Mouse (Mus musculus): ENCODE data around the gene Cyb5r3.

Gene Cyb5r3

DNA sequence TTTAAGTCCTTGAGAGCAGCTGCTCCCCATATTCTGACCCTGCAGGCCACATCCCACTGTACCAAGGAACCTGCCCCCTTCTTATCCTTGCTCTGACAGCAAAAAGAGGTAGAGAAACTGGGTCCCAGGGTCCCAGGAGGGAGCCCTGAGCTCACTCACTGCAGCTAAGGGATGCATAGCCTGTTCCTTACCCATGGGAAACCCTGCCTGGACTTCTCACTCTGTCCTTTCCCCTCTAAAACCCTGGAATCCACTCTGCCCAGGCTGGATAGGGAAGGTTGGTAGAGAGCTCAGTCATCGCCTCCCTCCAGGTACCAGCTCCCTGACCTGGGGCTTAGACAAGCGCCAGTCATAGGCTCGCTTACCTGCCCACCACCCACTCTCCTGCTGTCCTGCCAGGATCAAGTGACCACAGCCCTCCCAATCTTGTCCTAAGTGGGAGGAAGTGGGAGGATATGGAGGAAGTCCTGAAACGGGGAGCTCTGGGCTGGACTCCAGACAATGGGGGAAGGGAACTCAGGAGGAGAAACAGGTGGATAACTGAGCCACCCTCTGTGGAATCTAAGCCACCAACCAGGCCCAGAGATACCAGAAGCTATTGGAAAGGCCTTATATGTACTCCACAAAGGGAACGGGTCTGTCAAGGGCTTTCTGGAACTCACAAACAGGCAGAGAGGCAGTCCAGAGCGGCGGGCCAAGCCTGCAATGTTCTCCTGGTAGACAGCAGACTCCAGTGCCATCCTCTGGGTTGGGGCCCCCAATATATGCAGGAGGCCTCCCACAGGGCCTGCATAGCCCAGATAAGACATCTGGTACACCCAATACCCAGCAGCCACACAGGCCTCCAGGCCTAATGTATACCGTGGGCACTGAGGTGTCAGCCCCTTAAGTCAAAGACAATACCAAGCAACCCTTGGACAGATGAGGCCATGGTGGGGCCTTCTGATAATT is 2.3 kb downstream of the Cyb5r3 start:
- no peak for DNase-seq (ENCODE audit: low spot score in 2 of 2)

DNA sequence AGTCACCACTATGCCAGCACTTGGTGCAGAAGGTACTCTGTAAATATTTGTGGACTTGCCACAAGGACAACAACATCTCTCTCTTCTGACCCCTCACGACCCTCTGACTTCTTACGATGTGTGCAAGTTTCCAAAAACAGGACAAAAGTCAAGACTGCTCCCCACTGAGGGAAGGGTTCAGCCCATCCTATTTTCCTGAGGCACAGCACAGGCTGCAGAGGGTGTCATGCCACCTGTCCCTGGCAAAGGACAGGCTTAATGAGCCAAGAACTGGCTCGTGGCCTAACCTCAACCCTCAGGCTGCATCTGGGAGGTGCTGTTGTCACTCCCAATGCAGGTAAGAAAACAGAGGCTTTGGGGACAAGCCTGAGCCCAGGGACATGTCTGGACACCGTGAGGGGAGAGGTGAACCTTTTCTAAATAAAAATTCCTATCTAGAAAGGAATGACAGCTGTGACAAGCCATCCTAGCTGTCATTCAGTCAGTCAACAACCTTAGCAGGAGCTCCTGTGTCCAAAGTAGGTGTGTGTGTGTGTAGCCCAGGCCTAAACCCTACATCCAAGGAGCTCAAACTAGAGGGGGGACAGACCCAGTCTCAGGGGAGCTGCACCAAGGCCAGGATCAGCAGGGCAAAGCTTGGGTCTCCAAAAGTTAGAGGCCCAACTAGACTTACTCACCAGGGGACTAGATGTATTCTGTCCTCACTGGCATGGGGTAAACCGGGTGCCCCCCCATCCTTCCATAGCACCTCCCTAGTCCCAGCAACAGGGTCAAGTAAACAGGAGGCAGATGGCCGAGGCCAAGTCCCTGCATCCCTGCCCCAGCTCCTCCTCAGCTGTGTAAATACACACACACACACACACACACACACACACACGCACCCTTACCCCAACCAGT is 3.3 kb downstream of the Cyb5r3 start:
- no peak for DNase-seq (ENCODE audit: low spot score in 2 of 2)

DNA sequence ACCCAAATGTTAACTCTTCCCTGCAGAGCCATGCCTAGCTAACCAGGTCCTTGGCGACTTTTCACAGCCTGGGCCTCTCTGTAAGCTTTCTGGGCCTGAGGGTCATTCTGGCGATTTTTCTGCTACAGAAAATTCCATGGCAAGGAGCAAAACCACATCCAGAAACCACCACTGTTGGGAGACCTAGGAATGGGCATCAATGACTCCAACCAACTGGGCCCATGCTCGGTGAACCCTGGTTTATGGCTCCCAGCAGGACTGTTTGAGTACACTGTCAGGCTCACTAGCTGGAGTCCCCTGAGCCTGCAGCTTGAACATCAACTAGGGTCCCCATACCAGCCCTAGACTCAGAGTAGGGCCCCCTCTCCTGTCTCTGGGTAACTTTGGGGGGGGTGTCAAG is 4.1 kb downstream of the Cyb5r3 start:
- DNase-seq (ENCODE audit: low spot score in 2 of 2): no peak

DNA sequence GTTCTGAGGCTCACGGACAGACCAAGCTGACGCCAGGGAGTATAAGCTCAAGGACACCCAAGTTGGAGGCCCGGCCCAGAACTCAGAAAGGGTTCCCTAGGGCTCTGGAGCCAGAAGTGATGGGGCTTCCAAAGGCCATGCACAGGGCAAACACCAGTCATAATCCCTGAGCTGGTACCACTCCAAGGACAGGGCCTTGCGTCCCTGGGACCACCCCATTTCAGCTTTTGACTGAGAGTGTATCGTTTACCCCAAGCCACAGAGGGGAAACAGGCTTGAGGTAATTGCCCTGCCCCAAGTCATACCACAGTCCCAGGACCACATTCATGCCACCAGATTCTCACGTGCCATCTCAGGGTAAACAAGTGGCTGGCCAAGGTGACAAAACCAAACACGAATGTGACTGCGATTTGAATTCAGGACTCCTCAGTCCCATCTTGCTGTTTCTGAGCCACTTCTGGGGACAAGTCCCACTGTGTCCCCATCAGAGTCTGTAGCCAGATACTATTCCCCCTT is 4.8 kb downstream of the Cyb5r3 start:
- DNase-seq (ENCODE audit: low spot score in 2 of 2): no peak

DNA sequence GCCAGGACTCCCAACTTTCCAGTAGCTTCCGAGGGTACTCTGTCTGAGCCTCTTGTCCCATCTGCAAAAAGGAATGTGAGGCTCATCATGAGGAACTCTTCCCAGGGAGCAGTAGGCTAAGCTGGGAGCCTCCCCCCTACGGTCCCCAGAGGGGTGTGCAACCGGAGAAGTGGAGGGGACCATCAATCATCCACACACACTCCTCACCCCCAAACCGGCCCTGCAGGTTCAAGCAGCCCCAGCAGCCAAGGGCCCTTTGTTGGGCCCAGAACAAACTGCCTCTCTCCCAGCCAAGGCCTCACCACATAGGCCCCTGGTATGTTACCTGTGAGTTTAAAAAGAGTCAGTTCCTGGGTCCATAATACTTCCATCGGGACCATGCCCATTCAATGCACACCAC is 5.3 kb downstream of the Cyb5r3 start:
- DNase-seq (ENCODE audit: low spot score in 2 of 2): peak in 1 of 2 experiments; percentile 71

DNA sequence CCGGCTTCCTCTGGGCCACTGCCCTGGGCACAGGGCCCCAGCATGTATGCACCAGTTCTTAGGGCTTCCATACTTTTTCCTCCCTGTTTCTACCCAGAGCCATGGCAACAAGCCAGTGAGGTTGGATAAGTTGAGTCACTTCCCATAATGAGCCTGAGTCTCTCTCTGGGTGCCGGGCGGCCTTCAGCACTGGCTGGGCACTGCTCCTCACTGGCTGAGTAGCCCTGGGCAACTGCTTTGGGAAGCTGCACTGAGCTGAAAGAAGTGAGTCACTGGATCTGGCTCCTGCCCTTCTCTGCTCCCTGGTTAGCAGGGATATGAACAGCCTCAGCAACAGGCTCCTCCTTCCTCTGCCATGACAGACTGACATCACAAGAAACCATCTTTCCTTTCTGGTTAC is 5.8 kb downstream of the Cyb5r3 start:
- DNase-seq (ENCODE audit: low spot score in 2 of 2): no peak

DNA sequence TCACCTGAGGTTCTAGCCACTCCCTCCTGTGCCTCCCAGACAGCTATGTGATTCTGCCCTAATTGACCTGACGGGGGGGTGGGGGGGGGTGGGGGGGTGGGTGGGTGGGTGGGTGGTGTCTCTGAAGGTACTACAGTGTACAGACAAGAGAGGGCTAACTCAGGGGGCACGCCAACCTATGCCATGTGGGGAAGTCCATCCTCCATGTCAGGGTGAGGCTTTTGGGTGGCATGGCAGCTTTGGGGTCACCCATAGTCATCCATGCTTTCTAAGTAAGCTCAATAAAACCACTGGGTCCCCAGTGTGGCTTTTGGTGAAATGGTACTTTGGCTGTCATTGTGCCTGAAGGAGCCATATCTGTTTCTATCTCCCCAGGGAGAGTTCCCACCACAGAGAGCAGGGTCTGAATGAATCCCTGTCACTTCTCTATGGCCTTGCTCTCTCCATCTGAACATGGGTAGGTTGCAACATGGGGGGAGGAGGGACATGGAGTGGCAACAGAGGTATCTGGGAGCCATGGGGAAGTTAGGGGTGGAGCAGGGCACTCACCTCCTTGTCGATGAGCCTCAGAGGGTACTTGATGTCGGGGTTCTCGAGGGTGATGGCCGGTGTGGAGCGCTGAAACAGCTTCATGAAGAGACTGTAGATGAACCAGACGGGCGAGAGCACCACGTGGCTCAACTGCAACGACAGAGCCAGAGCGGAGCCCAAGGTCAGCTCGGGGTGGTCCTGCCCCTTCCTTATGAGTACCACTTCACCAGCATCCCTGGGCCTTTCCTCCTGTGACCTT is 6.7 kb downstream of the Cyb5r3 start:
- no peak for DNase-seq (ENCODE audit: low spot score in 2 of 2)

DNA sequence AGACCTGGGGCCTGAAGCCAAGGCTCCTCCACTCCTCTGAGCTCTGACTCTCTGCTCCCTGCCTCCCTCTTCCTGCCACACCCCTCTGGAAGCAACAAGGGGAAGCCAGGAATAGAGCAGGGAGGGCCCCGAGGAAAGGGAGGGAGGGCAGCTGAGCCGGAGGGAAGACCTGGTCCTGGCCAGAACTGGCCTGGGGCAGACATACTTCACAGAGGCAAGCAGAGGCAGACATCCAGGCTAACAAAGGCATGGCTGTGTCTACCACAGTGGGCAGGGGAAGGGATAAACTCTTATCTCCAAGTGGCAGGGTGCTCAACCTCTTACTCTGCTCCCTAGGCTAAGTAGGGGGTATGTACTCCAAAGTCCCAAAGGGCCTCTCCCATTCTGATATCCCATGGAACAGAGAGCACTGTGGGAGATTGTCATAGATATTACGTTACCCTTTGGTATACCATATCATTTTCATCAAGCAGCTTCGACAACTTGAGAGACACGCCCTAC is 7.4 kb downstream of the Cyb5r3 start:
- peak in 1 of 2 experiments; percentile 64 for DNase-seq (ENCODE audit: low spot score in 2 of 2)

DNA sequence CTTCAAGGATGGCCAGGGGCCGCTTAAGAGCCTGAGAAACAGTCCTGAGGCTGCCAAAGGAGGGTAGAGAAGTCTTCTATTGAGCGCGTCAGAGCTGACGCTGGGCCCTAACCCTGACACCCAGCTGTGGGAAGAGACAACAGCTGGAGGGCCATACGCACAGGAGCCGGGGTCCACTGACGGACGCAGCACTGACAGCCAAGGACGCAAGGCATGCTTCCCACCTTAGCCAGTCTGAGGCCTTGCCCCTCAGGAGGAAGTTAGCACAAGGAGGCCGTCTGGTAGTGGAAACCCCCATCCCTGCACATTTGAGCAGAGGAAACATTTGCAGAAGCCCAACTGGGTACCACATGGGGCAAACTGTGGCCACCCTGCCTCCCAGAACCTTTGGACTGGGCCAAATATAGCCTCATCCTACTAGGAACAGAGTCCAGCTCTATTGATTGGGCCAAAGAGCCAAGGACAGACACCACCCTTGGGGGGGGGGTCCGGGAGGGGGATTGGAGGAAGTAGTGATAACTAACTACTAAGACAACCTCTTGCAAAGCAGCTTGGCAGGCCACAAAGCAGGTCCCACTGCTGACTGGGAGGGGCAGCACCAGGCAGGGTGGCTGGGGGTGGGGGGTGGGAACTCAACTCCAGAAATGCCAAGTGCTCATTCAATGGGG is 9.4 kb downstream of the Cyb5r3 start:
- no peak for DNase-seq (ENCODE audit: low spot score in 2 of 2)

DNA sequence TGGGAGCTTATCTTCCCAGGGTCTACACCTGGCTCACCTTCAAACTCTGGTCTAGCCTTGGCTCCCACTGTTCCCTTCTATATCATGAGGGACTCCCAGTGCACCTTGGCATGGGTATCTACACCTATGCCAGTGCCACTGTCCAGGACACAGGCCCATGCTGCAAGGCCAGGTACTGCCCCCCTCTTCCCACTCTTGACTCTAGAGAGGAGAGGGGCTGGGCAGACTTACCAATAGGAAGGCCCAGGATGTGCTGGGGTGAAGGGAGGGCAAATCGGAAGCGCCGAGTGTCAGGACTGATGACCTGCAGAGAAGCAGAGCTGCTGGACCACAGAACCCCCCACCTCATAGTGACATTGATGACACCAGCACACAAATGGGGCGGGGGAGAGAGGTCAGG is 10.4 kb downstream of the Cyb5r3 start:
- DNase-seq (ENCODE audit: low spot score in 2 of 2): no peak

DNA sequence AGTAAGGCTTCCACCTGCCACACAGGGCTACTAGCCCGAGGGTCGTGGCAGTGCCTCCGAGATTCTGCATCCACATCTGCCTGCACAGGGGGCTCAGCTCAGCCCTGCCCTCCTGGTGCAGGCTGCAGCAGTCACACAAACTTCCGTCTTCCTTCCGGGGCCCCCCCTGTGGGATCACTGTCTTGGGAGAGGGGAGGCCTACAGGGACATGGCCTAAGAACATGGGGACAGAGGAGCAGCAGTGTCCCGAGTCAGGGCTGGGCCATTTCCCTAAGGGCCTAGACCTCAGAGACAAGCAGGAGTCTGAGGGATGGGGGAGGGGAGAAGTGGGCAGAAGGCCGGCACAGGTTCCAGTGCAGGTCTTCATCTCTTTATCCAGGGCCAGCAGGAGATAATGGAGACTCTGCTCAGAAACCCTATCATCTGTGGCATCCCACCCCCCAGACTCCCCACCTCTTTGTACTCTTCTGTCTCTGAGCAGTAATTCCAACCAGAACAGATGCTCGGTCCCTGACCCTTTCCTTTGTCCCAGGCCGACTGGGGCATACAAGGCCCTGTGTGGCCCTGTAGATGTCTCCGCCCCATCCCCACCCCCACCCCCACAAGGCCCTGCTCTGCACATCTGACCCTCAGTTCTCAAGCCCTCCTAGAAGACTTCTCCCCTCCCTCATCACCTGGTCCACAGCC is 11.2 kb downstream of the Cyb5r3 start:
- DNase-seq (ENCODE audit: low spot score in 2 of 2): no peak

DNA sequence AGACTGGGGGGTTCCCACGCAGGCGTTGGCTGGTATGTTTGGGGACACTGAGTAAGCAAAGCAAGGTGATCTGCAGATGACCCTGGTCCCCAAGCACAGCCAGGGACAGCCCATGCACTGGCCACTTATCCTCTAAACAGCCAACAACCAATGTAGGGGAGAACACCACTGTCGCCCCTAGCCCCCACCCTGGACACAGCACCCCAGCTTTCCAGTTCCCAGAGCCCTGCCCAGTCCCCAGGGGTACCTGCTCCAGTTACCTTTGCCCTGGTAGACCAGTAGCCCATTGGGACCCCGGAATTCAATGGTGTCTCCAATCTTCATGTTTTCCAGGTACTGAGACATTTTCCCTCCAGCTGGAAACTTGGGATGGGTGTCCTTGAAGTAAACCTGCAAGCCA is 11.8 kb downstream of the Cyb5r3 start:
- no peak for DNase-seq (ENCODE audit: low spot score in 2 of 2)

DNA sequence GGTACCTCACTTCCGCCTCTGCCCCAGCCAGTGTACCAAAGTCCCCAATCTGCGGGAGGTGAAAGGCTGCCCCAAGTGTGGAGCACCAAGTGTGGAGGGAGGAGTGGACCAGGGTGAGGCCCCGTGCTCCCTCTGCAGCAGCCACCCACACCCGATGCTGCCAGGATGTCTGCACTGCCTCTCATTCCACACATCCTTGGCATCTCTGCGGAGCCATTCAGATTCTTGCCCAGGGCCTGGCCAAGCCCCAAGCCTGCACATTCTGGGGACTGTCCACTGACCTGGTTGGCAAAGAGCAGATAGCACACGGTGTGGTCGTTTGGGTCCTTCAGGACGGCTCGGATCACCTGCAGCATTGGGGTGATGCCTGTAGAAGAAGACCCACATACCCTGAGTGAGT is 12.6 kb downstream of the Cyb5r3 start:
- no peak for DNase-seq (ENCODE audit: low spot score in 2 of 2)

DNA sequence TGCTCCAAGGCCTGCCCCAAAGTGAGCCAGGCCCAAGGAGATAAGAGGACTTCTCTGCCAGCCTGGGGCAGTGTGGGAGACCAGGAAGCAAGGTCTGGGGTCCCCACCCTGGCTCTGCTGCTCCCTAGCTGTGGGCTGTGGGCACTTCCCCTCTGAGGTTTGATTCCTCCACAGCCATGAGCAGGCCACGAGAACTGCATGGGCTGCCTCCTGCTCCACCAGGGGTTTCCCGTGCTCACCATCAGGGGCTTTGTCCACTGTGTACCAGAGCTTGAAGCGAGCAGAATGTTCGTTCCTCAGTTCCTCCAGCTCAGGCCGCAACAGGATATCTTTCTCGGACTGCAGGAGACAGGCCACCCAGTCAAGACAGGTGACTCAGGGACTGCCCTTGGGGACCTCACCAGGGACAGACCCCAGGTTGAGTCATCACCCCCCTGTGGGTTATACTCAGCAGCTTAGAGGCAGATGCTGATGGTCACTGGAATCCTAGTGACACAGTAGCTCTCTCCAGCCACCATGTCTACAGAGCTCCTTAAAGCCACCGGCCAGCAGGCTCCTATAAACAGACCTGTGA is 13.7 kb downstream of the Cyb5r3 start:
- no peak for DNase-seq (ENCODE audit: low spot score in 2 of 2)

DNA sequence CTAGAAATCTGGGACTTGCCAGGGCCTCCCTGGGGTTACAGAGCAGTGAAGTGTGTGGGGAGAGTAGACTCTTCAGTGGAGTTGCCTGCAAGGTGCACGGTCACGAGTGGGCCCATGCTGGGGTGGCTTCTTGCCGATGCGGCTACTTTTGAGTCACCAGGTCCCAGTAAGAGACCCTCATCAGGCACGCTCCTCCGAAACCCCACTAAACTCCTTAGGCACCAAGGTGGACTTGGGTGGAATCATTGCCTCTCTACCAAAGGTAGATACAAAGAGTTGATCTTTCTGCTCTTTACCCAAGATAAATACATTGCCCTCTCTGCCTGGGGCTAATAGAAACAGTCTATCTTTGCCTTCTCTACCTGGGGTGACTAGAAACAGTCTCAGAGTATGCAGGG is 14.7 kb downstream of the Cyb5r3 start:
- DNase-seq (ENCODE audit: low spot score in 2 of 2): no peak

DNA sequence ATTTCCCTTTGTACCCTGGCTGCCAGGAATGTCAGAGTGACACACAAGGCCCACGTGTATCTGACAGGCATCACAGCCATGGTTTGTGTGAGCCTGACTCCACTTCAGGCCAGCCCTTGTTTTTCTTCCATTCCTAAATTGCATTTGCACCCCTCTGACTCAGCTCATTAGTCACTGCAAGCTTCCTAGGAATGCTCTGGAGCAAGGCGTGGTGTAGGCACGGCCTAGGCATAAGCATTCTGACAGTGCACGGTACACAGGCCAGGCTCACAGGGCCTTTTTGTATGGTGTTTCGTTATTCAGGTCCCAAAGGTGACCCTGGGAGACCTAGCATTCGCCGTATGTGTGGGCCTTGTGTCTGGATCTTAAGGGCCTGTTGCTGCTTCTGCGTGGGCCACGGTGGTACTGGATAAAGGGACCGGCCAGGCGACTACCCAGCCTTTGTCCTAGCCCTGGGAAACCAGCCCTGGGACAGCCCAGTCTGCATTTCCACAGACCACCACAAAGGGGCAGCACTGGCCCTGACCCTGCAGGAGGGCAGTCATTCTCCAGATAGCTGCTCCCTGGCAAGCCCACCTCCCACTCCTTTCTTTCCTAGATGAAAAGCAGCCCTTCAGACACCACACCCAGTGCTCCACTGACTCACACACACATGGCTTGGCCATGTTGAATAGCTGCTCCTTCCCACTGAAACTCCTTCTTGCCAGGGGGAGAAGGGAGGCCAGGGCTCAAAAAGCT is 15.3 kb downstream of the Cyb5r3 start:
- peak; percentile 67 to 82 for DNase-seq (ENCODE audit: low spot score in 2 of 2)

DNA sequence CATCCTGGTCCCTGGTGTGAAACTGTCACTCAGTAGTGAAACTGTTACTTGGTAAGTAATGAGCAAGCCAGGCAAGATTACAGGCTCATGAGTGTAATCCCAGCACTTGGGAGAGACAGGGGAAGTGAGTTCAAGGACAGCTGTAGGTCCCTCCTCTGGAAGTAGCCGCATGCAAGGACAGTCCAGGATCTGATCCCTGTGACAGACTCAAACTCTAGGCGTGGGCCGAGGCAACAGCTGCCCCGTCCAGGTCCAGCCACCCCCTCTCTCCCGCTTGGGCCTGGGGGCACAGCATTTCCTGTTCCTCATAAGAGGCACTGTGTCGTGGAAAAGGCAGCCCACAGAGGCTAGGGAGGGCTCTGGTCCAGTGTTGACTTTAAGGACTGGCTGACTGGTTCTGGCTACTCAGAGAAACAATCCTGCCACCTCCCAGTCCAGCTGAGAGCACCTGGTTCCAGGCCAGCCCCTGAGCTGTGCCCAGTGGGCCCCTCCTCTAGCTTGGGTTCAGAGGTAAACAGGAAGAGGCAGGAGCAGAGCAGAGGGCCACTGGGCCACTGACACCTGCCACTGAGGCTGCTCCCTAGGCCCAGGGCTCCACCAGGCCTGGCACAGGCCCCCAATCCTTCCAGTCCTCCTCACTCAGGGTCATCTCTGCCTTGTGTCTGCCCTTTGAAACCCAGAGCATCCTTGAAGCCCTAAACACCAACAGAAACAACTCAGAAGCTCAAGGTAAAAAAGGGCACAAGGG is 16.5 kb downstream of the Cyb5r3 start:
- no peak for DNase-seq (ENCODE audit: low spot score in 2 of 2)

DNA sequence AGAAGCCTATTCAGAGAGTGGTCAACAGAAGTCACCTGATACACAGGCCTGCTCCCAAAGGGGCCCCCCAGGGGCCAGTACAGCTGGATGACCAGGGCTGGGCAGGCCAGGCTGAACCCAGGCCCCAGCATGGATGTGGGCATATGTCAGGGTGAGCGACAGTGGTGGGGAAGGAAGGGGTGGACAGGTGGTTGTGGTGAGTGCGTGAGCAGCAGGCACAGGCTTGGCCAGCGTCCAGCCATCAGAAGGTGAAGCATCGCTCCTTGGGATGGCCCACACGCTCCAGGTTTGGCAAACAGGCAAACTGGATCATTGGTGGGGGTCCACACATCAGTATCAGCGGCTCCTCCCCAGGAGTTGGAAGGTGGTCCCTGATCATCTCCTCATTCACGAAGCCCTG is 18.1 kb downstream of the Cyb5r3 start:
- DNase-seq (ENCODE audit: low spot score in 2 of 2): no peak

DNA sequence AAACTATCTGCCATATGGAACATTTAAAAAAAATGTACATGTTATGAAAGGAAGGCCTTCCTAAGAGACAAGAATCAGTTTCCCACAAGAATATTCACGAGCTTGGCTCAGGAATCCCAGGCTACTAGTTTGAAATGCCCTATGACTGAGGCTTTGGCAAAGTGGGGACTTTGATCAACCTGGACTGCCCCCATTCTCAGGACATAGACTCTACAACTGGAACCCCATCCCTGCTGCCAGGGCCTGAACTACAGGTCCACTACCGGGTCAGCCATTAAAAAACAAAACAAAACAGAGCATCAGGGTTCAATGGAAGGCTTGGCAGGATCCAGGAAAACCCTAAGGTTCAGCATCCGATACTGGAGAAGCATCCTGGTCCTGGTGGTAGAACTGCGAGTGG is 21.7 kb downstream of the Cyb5r3 start:
- DNase-seq (ENCODE audit: low spot score in 2 of 2): no peak
